Mouse (Mus musculus): ENCODE data around the gene Med15. TPM values are rescaled to one million over a fixed set of nuclear protein-coding genes. Genes with fewer than 3 reads are reported as not detected.
"Not testable (repeated sequence)": the region's sequence is repeated elsewhere in the genome, so short reads cannot be mapped to it uniquely, and the experiment has no call there.

Med15 gene
- polyA plus RNA-seq, 1 experiment from 2014 or later = 44.5 TPM

DNA sequence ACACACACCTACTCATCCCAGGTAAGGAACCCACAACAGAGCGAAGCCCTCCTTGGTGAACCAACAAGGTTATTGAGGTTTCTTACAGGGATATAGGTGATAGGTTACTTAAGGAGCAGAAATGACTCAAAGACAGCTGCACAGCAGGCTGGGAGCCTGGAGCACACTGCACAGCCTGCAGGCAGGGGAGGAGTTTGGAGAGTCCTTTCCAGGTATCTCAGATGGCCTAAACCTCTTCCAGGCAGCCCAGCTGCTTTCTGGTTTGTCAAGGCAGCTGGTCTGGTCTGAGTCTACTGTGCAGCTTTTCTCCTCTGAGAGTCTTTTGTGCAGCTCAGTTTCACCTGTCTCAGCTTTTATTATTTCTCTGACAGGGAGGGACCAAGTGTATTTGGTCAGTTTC, 25.1 kb upstream of the Med15 start:
- Histone ChIP-seq H3K27ac (no peak overlapping the region), H3K9ac (no peak overlapping the region), H3K27me3 (no peaks in the 10 kb centered on the region; the same call in 1 of the 2 replicates), H3K4me1 (peaks cover 29% of the 10 kb centered on the region), H3K9me3 (no peaks in the 10 kb centered on the region), H3K36me3 (no peaks in the 10 kb centered on the region), H3K4me3 (no peak overlapping the region), H3K4me2 (replicated peaks) (no peak overlapping the region)
- WGBS = 95% methylated on average over 1 of the region's 1 CpGs
- no peak for ATAC-seq (ENCODE audit: insufficient number of reproducible peaks, insufficient read depth, low FRiP score, low TSS enrichment)

DNA sequence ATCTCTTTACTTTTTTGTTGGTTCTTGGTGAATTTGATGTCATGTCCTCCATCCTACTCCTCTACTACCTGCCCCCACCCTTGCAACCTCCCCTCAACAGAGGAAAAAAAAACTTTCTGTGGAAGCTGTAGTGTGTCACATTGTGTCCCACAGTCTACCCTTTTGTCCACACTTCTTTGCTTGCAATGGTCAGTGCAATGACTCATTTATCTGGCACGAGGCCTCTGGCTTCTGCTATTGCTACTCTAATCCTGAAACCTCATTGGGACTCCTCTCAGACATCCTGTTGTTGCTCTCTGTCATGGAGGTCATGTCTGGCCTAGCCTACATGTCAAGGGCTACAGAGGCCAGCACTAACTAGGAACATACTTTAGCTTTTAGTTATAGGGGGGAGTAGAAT, 21.0 kb upstream of the Med15 start:
- H3K27me3 ChIP-seq = no peaks in the 10 kb centered on the region; the same call in 1 of the 2 replicates
- H3K9ac ChIP-seq = no peak overlapping the region
- H3K9me3 ChIP-seq = no peaks in the 10 kb centered on the region
- no peaks in the 10 kb centered on the region for H3K36me3 ChIP-seq
- H3K4me3 ChIP-seq = no peak overlapping the region
- H3K27ac ChIP-seq = 0 out of 2 replicates have a peak overlapping the region, but pooled peaks have one; percentile 47
- ATAC-seq (ENCODE audit: insufficient number of reproducible peaks, insufficient read depth, low FRiP score, low TSS enrichment) = no peak
- H3K4me1 ChIP-seq = no peaks in the 10 kb centered on the region
- H3K4me2 ChIP-seq (replicated peaks) = no peak overlapping the region
- 26% methylated on average over 1 of the region's 1 CpGs for WGBS

DNA sequence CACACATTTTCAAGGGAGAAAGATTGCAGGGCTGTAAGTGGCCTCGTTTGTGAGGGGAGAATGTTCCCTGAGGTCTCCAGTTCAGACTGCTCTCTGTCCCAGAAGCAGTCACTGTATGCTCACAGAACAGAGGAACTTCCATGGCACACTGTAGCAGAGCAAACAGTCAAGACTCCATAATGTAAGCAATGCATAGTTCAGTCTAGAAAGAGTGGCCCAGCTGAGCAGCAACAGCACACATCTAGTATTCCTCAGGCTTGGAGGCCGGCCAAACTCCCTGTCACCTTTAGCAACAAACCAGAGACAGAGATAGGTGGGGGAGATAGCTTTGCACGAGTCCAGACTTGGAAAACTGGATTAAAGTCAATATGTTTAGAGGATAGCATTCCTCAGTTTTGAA, 20.3 kb upstream of the Med15 start:
- H3K4me1 ChIP-seq = no peaks in the 10 kb centered on the region
- no peak overlapping the region for H3K4me2 ChIP-seq (replicated peaks)
- 0 out of 2 replicates have a peak overlapping the region, but pooled peaks have one; percentile 0 for H3K27ac ChIP-seq
- 0 out of 2 replicates have a peak, but pooled peaks have one; percentile 47 for ATAC-seq (ENCODE audit: insufficient number of reproducible peaks, insufficient read depth, low FRiP score, low TSS enrichment)
- no peak overlapping the region for H3K9ac ChIP-seq
- H3K9me3 ChIP-seq = no peaks in the 10 kb centered on the region
- H3K36me3 ChIP-seq = no peaks in the 10 kb centered on the region
- no peak overlapping the region for H3K4me3 ChIP-seq
- WGBS = 18% methylated on average over 3 of the region's 3 CpGs
- H3K27me3 ChIP-seq = no peaks in the 10 kb centered on the region; the same call in 1 of the 2 replicates

DNA sequence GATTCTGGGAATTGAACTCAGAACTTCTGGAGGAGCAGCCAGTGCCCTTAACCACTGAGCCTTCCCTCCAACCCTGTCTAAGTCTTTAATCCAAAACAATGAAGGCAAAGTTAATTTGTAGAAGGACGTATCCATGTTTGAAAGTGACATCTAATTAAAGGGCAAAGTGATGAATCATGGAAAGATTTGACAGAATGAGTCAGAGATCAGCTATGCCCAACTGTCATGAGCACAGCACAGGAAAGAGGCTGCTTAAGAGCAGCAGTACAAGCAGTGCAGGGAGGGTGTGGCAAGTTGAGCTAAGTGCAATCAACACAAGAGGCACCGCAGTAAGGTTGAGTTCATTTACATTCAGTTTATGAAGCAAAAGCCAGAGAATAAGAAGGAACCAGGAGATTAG, 12.4 kb upstream of the Med15 start:
- no peak for ATAC-seq (ENCODE audit: insufficient number of reproducible peaks, insufficient read depth, low FRiP score, low TSS enrichment)
- no peaks in the 10 kb centered on the region for H3K36me3 ChIP-seq
- H3K9ac ChIP-seq = no peak overlapping the region
- H3K4me3 ChIP-seq = no peak overlapping the region
- H3K4me1 ChIP-seq = no peaks in the 10 kb centered on the region
- 82% methylated on average over 2 of the region's 2 CpGs for WGBS
- H3K27ac ChIP-seq = no peak overlapping the region
- H3K9me3 ChIP-seq = no peaks in the 10 kb centered on the region
- H3K27me3 ChIP-seq = no peaks in the 10 kb centered on the region
- no peak overlapping the region for H3K4me2 ChIP-seq (replicated peaks)

DNA sequence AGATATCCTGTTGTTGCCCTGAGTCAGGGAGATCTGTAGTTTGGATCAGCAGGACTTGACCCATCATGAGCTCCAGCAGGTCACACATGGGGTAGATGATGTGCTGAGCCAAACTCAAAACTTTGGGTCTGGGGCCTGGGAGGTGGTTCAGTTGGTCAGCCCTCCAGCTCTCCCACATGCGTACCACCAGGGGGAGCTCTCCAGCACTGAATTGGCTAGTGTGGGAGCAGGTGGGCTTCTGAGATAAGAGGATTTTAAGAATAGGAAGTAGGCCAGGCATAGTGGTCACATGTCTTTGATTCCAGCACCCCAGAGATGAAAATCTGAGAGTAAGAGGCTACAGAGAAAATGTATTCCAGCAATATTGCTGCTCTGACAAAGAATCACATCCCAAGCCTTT, 11.8 kb upstream of the Med15 start:
- no peaks in the 10 kb centered on the region for H3K9me3 ChIP-seq
- no peaks in the 10 kb centered on the region for H3K27me3 ChIP-seq
- H3K4me2 ChIP-seq (replicated peaks) = no peak overlapping the region
- H3K36me3 ChIP-seq = no peaks in the 10 kb centered on the region
- no peak overlapping the region for H3K9ac ChIP-seq
- H3K27ac ChIP-seq = no peak overlapping the region
- no peak overlapping the region for H3K4me3 ChIP-seq
- ATAC-seq (ENCODE audit: insufficient number of reproducible peaks, insufficient read depth, low FRiP score, low TSS enrichment) = no peak
- no peaks in the 10 kb centered on the region for H3K4me1 ChIP-seq
- 10% methylated on average over 1 of the region's 1 CpGs for WGBS

DNA sequence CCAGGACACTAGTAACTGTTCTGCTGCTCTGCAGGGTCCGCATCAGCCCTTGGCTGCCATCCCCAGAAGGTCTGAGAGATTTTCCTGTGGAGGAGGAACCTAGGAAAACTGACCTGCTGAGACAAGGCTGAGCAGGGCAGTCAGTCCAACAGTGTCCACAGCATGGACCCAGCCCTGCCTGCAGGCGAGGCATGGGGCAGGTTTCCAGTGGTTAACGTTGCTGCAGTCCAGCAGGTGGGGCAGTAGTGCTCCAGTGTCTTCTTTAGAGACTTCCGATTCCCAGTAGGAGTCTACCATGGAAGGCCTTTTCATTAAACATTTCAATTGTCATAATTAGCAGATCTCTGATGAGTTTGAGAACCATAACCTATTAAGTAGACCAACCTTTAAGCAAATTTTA, 10.6 kb upstream of the Med15 start:
- H3K27ac ChIP-seq = no peak overlapping the region
- no peak overlapping the region for H3K4me2 ChIP-seq (replicated peaks)
- no peaks in the 10 kb centered on the region for H3K9me3 ChIP-seq
- no peaks in the 10 kb centered on the region for H3K4me1 ChIP-seq
- H3K4me3 ChIP-seq = no peak overlapping the region
- 50% methylated on average over 4 of the region's 4 CpGs for WGBS
- no peak for ATAC-seq (ENCODE audit: insufficient number of reproducible peaks, insufficient read depth, low FRiP score, low TSS enrichment)
- no peak overlapping the region for H3K9ac ChIP-seq
- H3K36me3 ChIP-seq = no peaks in the 10 kb centered on the region
- H3K27me3 ChIP-seq = no peaks in the 10 kb centered on the region

DNA sequence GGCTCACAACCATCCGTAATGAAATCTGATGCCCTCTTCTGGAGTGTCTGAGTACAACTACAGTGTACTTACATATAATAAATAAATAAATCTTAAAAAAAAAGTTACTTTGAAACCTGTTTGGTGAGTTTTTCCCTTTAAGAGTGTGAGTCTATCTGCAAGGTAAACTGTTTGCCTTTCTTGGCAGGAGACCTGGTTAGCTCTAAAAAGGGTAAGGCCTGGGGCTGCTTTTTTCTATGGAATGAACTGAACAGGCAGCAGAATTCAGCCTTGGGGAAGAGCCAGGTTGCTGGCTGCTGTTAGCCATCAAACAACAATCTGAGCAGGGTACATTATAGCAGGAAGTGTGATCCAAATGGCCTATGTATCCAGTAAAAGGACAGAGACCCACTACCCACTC, 10.1 kb upstream of the Med15 start:
- 82% methylated on average over 1 of the region's 1 CpGs for WGBS
- H3K27ac ChIP-seq = no peak overlapping the region
- no peak for ATAC-seq (ENCODE audit: insufficient number of reproducible peaks, insufficient read depth, low FRiP score, low TSS enrichment)
- H3K9me3 ChIP-seq = no peaks in the 10 kb centered on the region
- H3K4me2 ChIP-seq (replicated peaks) = no peak overlapping the region
- no peak overlapping the region for H3K9ac ChIP-seq
- H3K4me1 ChIP-seq = no peaks in the 10 kb centered on the region
- no peaks in the 10 kb centered on the region for H3K27me3 ChIP-seq
- H3K36me3 ChIP-seq = no peaks in the 10 kb centered on the region
- no peak overlapping the region for H3K4me3 ChIP-seq

DNA sequence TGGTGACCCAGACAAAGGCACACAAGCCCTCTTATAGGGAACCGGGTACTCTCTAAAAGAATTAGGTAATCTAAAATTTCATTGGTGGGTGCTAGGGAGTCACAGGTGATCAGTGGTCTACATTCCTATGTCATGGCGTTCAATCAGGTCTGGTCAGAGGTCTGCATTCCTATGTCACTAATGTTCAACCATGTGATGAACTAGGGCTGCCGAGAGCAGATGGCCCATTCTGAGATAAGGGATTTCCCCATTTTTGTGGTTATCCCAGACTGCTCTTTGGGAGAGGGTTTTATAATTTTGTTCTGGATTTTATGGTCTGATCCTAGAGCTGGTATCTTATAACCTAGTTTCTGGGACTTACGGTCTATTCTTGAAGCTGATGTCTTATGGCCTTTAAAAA, 7.4 kb upstream of the Med15 start:
- H3K4me1 ChIP-seq = no peaks in the 10 kb centered on the region
- WGBS = 80% methylated on average over 4 of the region's 4 CpGs
- H3K36me3 ChIP-seq = no peaks in the 10 kb centered on the region
- H3K27ac ChIP-seq = no peak overlapping the region
- no peak overlapping the region for H3K4me3 ChIP-seq
- H3K4me2 ChIP-seq (replicated peaks) = no peak overlapping the region
- H3K9me3 ChIP-seq = no peaks in the 10 kb centered on the region
- 0 out of 2 replicates have a peak, but pooled peaks cover 4% of the 10 kb centered on the region for H3K27me3 ChIP-seq
- ATAC-seq (ENCODE audit: insufficient number of reproducible peaks, insufficient read depth, low FRiP score, low TSS enrichment) = no peak
- no peak overlapping the region for H3K9ac ChIP-seq

DNA sequence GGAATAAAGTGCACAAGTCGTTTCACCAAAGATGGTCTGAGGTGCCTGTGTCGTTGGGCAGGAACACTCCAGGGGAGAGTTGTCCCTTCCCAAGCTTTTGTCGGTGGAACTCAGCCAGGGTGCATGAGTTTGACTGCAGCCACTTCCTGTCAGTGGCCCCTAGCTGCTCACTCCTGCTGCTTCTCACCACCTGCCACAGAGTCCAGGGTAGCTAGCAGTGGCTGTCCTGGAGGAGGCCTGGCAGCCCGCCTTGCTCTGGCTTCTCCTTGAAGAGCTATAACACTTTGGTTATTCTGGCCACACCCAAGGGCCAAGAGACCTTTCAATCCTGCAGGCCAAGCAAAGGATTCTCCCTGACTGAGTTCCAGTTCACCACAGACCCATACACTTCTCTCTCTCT, 3.5 kb upstream of the Med15 start:
- Histone ChIP-seq H3K36me3 (no peaks in the 10 kb centered on the region), H3K4me1 (no peaks in the 10 kb centered on the region), H3K9ac (no peak overlapping the region), H3K4me2 (replicated peaks) (no peak overlapping the region), H3K27me3 (0 out of 2 replicates have a peak, but pooled peaks cover 4% of the 10 kb centered on the region), H3K9me3 (no peaks in the 10 kb centered on the region), H3K27ac (no peak overlapping the region), H3K4me3 (no peak overlapping the region)
- 61% methylated on average over 4 of the region's 4 CpGs for WGBS
- no peak for ATAC-seq (ENCODE audit: insufficient number of reproducible peaks, insufficient read depth, low FRiP score, low TSS enrichment)

DNA sequence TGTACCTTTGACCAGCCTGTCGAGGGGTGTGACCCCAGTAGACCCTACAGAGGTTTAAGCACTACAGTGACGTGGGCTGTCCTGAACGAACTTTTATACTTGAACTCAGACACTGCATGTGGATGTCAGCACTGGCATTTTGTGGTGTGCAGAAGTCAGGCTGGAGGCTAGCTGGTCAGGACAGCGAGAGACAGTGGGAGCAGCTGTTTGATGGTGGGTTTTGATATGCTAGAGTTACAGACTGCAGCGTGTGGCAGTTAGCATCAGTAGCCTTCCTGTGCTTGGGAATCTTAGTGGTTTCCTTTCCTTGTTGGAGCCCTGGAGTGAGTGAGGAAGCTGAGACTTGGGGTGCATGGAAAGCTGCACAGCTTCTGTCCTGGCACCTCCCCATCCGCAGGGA, 2.2 kb upstream of the Med15 start:
- H3K4me3 ChIP-seq; H3K27ac ChIP-seq; H3K27me3 ChIP-seq; H3K36me3 ChIP-seq; H3K4me2 ChIP-seq (replicated peaks); H3K4me1 ChIP-seq; H3K9ac ChIP-seq; H3K9me3 ChIP-seq; ATAC-seq (ENCODE audit: insufficient number of reproducible peaks, insufficient read depth, low FRiP score, low TSS enrichment): not testable (repeated sequence)
- 86% methylated on average over 6 of the region's 6 CpGs for WGBS

DNA sequence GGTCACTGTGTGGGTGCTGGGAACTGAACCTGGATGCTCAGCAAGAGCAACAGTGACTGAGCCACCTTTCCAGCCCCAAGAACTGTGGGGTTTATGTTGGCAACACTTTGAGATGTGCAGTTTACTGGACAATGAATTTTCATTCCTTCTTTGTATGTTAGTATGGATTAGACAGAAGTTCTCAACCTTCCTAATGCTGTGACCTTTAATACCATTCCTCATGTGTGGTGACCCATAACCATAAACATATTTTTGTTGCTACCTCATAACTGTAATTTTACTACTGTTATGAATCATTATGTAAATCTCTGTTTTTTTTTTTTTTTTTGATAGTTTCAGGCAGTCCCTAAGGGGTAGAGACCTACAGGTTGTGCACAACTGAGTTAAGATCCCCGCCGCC, 955 bp upstream of the Med15 start:
- Histone ChIP-seq H3K27me3 (0 out of 2 replicates have a peak, but pooled peaks cover 4% of the 10 kb centered on the region), H3K4me2 (replicated peaks) (peak overlapping the region; percentile 36), H3K4me1 (no peaks in the 10 kb centered on the region), H3K36me3 (no peaks in the 10 kb centered on the region), H3K4me3 (no peak overlapping the region), H3K9ac (no peak overlapping the region), H3K27ac (no peak overlapping the region), H3K9me3 (no peaks in the 10 kb centered on the region)
- ATAC-seq (ENCODE audit: insufficient number of reproducible peaks, insufficient read depth, low FRiP score, low TSS enrichment) = no peak
- WGBS = 56% methylated on average over 2 of the region's 2 CpGs

DNA sequence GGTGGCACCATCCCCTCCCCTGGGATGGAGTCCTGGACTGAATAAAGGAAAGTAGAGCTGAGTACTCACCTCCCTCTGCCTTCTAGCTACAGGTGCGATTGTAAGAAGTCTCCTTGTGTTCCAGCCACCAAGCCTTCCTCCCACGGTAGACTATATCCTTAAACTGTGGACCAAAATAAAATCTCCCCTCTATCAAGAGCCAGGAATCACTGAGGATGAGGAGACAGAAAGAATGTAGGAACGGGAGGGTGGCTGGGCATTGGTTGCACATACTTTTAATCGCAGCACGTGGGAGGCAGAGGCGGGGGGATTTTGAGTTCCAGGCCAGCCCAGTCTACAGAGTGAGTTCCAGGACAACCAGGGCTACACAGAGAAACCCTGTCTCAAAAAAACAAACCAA, 260 bp downstream of the Med15 start:
- no peak overlapping the region for H3K4me2 ChIP-seq (replicated peaks)
- 71% methylated on average over 6 of the region's 6 CpGs for WGBS
- no peaks in the 10 kb centered on the region for H3K4me1 ChIP-seq
- 0 out of 2 replicates have a peak, but pooled peaks cover 4% of the 10 kb centered on the region for H3K27me3 ChIP-seq
- H3K36me3 ChIP-seq = no peaks in the 10 kb centered on the region
- no peaks in the 10 kb centered on the region for H3K9me3 ChIP-seq
- no peak overlapping the region for H3K27ac ChIP-seq
- H3K9ac ChIP-seq = no peak overlapping the region
- H3K4me3 ChIP-seq = no peak overlapping the region
- ATAC-seq (ENCODE audit: insufficient number of reproducible peaks, insufficient read depth, low FRiP score, low TSS enrichment) = no peak

DNA sequence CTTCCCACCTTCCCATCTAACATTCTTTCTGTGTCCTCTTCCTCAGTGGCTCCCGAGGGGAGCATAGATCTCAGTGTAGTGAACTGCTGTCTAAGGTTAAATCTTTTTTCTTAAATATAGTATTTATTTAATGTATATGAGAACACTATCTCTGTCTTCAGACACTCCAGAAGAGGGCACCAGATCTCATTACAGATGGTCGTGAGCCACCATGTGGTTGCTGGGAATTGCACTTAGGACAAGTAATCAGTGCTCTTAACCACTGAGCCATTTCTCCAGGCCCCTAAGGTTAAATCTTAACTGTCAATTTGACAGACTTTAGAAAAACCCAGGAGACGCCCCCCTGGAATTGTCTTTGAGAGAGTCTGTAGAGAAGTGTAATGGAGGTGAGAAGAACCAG, 670 bp downstream of the Med15 start:
- H3K9me3 ChIP-seq = no peaks in the 10 kb centered on the region
- H3K4me1 ChIP-seq = no peaks in the 10 kb centered on the region
- H3K9ac ChIP-seq = no peak overlapping the region
- 0 out of 2 replicates have a peak, but pooled peaks cover 4% of the 10 kb centered on the region for H3K27me3 ChIP-seq
- no peak overlapping the region for H3K4me2 ChIP-seq (replicated peaks)
- ATAC-seq (ENCODE audit: insufficient number of reproducible peaks, insufficient read depth, low FRiP score, low TSS enrichment) = no peak
- H3K4me3 ChIP-seq = no peak overlapping the region
- no peaks in the 10 kb centered on the region for H3K36me3 ChIP-seq
- WGBS = 44% methylated on average over 3 of the region's 3 CpGs
- no peak overlapping the region for H3K27ac ChIP-seq

Measured in embryonic facial prominence, embryonic 12.5 days (tissue).